Mouse (Mus musculus): ENCODE data around the gene Alox5. TPM values are rescaled to one million over a fixed set of nuclear protein-coding genes. Genes with fewer than 3 reads are reported as not detected.

Alox5 gene
- 4.3 and 5.1 TPM in 2 replicates for polyA plus RNA-seq (2012; rRNA removed; ENCODE audit: low replicate concordance)

GRCm38 (mm10) chr6:116460544-116461283 is at the start of gene Alox5:
Alox5 (minus strand) TSS chr6:116461178.

DNA sequence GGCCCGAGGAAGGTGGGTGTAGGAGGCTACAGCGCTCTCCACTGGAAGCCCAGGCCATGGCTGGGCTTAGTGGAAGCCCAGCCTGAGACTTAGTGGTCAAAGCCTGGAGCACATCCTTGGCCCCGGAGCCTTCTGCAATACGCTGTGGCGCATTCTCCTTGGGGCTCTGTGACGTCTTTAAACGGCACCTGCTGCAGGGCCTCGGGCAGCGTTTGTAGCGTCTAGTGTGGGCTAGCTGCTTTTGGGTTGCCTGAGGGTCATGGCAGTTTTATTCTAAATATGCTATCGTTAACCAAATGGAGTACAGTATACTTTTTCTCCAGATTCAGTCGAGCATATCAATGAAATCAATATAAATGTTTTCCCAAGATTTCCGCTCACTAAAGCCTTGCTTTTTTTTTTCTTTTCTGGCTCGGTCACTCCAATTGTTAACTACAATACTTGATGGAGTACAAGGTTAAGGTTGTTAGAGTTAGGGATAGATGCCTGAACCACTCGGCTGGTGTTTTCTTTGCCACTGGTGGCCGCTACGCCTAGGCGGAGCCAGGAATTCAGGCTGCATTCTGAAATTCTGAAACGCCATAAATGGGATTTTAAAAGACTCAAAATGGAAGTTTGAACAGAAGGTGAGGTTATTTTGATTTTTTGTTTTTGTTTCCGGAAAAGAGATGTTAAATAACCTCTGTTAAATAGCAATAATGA is 45.5 kb upstream of the Alox5 start, which contains the start of gene Olfr212:
TSS of gene Olfr212 (plus strand) at position 215 of the 702 bp plus-strand sequence.

GRCm38 (mm10) chr6:116488791-116489190 is 27.8 kb upstream of the Alox5 start, which contains the start of gene Olfr211:
Olfr211 (plus strand) TSS chr6:116489091.

Other genes with a start within 250 kb of the Alox5 start
- 0.20 and 0.45 TPM in 2 replicates for gene Zfand4, start 197.0 kb downstream of the Alox5 start, polyA plus RNA-seq (2012; rRNA removed; ENCODE audit: low replicate concordance)
- gene March8, start 123.2 kb downstream of the Alox5 start, polyA plus RNA-seq (2012; rRNA removed; ENCODE audit: low replicate concordance) = 37.5 and 62.6 TPM in 2 replicates
- not detected in 2 replicates for gene Olfr211, start 27.9 kb upstream of the Alox5 start, polyA plus RNA-seq (2012; rRNA removed; ENCODE audit: low replicate concordance)
- gene Olfr212, start 45.3 kb upstream of the Alox5 start, polyA plus RNA-seq (2012; rRNA removed; ENCODE audit: low replicate concordance) = not detected in 2 replicates
- gene Olfr213, start 77.3 kb upstream of the Alox5 start, polyA plus RNA-seq (2012; rRNA removed; ENCODE audit: low replicate concordance) = not detected in 2 replicates
- gene Gm5580, start 90.0 kb upstream of the Alox5 start, polyA plus RNA-seq (2012; rRNA removed; ENCODE audit: low replicate concordance) = 0.10 and 0.16 TPM in 2 replicates
- not detected in 2 replicates for gene Olfr214, start 93.1 kb upstream of the Alox5 start, polyA plus RNA-seq (2012; rRNA removed; ENCODE audit: low replicate concordance)
- gene Olfr215, start 123.0 kb upstream of the Alox5 start, polyA plus RNA-seq (2012; rRNA removed; ENCODE audit: low replicate concordance) = not detected in 2 replicates
- 8.6 and 17.4 TPM in 2 replicates for gene Zfp422, start 167.8 kb upstream of the Alox5 start, polyA plus RNA-seq (2012; rRNA removed; ENCODE audit: low replicate concordance)
- 34.3 and 59.9 TPM in 2 replicates for gene Depp1, start 189.4 kb upstream of the Alox5 start, polyA plus RNA-seq (2012; rRNA removed; ENCODE audit: low replicate concordance)
- gene Rassf4, start 212.8 kb upstream of the Alox5 start, polyA plus RNA-seq (2012; rRNA removed; ENCODE audit: low replicate concordance) = 20.6 and 38.8 TPM in 2 replicates